Mouse (Mus musculus): ENCODE data around the gene Dock9.

DNA sequence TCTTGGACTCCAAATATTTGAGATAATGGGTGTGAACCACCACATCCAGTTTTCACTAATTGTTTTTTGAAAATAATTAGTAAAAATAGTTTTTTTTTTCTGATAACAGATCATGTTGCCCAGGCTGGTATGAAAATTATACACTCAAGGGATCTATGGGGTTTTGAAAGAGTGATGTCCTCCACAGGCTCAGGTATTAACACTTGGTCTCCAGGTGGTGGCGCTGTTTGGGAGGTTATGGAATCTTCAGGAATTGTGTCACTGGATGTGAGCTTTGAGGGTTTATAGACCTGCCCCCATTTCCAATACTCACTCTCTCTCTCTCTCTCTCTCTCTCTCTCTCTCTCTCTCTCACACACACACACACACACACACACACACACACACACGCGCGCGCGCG lies 177.5 kb downstream of the Dock9 start:
- TF ChIP-seq CTCF (IDR thresholded peaks at IDR 0.05; ENCODE audit: low read depth) (peak; percentile 41), EP300 (optimal IDR thresholded peaks at IDR 0.05) (no peak)

All from stomach, postnatal 0 days (tissue).